Mouse (Mus musculus) kidney, postnatal 0 days (tissue): ENCODE results near the gene Olfr155. TPM values are rescaled to one million over a fixed set of nuclear protein-coding genes. Genes with fewer than 3 reads are reported as not detected.

Experiments
- ATAC-seq: fragments of 200-750 bp; cut with Nextera tagmentation; replicated peaks from 2 replicates; pipeline ENCODE4 v1.8.0; 2017; ENCODE audit warnings: low read depth, moderate number of reproducible peaks, moderate TSS enrichment, moderate library complexity; ENCODE audit not compliant: low FRiP score
- DNase-seq: peaks from one replicate; pipeline ENCODE4 v3.0.0-alpha.2; 2016; ENCODE audit warnings: low spot score
- H3K27ac ChIP-seq: fragments of 300-500 bp; sonication (generic); 2 replicates; pipeline ENCODE4 v1.5.1; 2014; ENCODE audit warnings: mild to moderate bottlenecking
- H3K27me3 ChIP-seq: fragments of 300-500 bp; sonication (generic); 2 replicates; pipeline ENCODE4 v1.6.1; 2014; ENCODE audit warnings: low read length, mixed read lengths; ENCODE audit not compliant: insufficient read depth
- H3K36me3 ChIP-seq: fragments of 300-500 bp; sonication (generic); 2 replicates; pipeline ENCODE4 v1.6.1; 2014; ENCODE audit warnings: low read length, mixed read lengths; ENCODE audit not compliant: insufficient read depth
- H3K4me1 ChIP-seq: fragments of 300-500 bp; sonication (generic); replicated peaks from 2 replicates; pipeline ENCODE4 v1.6.1; 2014; ENCODE audit warnings: antibody characterized with exemption, low read length, mixed read lengths; ENCODE audit not compliant: insufficient read depth
- H3K4me2 ChIP-seq: fragments of 300-500 bp; sonication (generic); 2 replicates; pipeline ENCODE4 v1.6.1; 2014; ENCODE audit warnings: mild to moderate bottlenecking, low read length, moderate library complexity, mixed read lengths
- H3K4me3 ChIP-seq: fragments of 300-500 bp; sonication (generic); replicated peaks from 2 replicates; pipeline ENCODE4 v1.5.1; 2014; ENCODE audit warnings: low read depth, low read length
- H3K9ac ChIP-seq: fragments of 300-500 bp; sonication (generic); 2 replicates; pipeline ENCODE4 v1.6.1; 2014; ENCODE audit warnings: low read depth, low read length
- H3K9me3 ChIP-seq: fragments of 300-500 bp; sonication (generic); replicated peaks from 2 replicates; pipeline ENCODE4 v1.6.1; 2016; ENCODE audit warnings: low read length, inconsistent platforms, mixed read lengths
- CTCF ChIP-seq: IDR thresholded peaks from 2 replicates; pipeline ENCODE4 v1.5.1; 2016; ENCODE audit warnings: antibody characterized with exemption, low read depth, mild to moderate bottlenecking, moderate library complexity
- WGBS: fragments of 180-500 bp; shearing (Covaris S2); extraction: QIAGEN DNeasy Blood & Tissue Kit; methylation state at CpG from one replicate; pipeline ENCODE4 v1.1.7; 2014; 5-methylcytosine and 5-hydroxymethylcytosine counted together
- polyA plus RNA-seq: library from polyadenylated mRNA; unstranded; fragments of >200 nt; fragmentation: Nextera tagmentation; extraction: Ambion mirVana; gene quantifications from 2 replicates; pipeline ENCODE4 v1.2.1, GENCODE M21; 2015

Olfr155 gene
- polyA plus RNA-seq, 1 experiment from 2014 or later = not detected

DNA sequence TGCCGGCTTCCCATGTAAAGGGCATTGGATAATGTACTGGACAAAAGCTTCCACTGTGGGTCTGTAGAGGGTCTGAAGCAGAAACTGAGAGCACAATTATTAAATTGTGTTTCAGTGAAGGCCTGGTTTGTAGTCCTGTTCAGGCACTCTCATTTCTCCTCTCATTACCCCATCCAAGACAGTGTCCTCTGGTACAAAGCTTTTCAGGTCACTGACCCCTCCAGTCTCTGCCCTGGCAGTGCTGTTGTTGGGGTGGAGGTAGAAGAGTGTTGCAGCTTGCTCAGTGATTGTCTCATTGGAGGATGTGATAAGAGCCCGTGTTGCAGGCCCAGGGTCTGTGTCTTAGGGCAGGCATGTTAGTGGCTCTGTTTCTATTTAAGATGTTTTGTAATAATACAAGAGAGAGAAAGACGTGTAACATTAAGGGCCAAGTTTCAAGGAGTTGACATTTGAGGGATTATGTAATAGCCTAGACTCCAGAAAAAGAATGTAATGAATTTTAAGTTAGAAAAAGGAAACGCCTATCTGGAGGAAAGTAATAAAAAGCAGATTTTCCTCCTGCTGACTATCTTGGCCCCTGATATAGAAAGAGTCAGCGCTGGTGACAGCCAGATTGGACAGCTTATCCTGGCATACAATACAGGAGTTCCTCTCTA lies 26.9 kb downstream of the Olfr155 start:
- no peak overlapping the region for H3K27ac ChIP-seq
- no peak for ATAC-seq
- DNase-seq = peak; percentile 50

DNA sequence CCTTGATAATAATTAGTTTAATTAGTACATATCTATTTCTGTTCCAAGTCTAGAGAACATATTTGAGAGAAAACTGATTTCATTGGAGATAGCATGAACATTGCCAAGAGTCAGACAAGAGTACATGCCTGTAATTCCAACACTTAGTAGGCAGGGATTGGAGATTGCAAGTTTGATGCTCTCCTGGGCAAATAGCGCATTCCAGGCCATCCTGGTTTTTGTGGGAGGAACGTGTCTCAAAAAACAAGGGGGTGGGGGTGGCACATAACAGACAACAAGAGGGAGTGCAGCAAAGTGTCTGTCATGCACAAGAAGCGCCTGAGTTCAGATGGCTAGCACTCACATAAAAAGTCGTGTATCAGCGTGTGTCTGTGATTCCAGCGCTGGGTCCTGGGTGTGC lies 28.2 kb downstream of the Olfr155 start:
- no peak overlapping the region for H3K4me2 ChIP-seq
- 0 out of 2 replicates have a peak, but pooled peaks cover 10% of the 10 kb centered on the region for H3K4me1 ChIP-seq
- DNase-seq = no peak
- H3K27me3 ChIP-seq = no peaks in the 10 kb centered on the region
- H3K36me3 ChIP-seq = no peaks in the 10 kb centered on the region
- TF ChIP-seq CTCF = no peak
- no peak for ATAC-seq
- no peak overlapping the region for H3K9ac ChIP-seq
- no peak overlapping the region for H3K4me3 ChIP-seq
- 77% methylated on average over 6 of the region's 6 CpGs for WGBS
- H3K27ac ChIP-seq = no peak overlapping the region
- H3K9me3 ChIP-seq = no peaks in the 10 kb centered on the region

More for the DNA sequence above, 26.9 kb downstream of the Olfr155 start:
- Histone ChIP-seq H3K27me3 (no peaks in the 10 kb centered on the region), H3K4me1 (0 out of 2 replicates have a peak, but pooled peaks cover 6% of the 10 kb centered on the region), H3K9me3 (no peaks in the 10 kb centered on the region), H3K4me3 (no peak overlapping the region), H3K36me3 (no peaks in the 10 kb centered on the region), H3K9ac (no peak overlapping the region), H3K4me2 (no peak overlapping the region)
- TF ChIP-seq CTCF = no peak
- 56% methylated on average over 5 of the region's 5 CpGs for WGBS

DNA sequence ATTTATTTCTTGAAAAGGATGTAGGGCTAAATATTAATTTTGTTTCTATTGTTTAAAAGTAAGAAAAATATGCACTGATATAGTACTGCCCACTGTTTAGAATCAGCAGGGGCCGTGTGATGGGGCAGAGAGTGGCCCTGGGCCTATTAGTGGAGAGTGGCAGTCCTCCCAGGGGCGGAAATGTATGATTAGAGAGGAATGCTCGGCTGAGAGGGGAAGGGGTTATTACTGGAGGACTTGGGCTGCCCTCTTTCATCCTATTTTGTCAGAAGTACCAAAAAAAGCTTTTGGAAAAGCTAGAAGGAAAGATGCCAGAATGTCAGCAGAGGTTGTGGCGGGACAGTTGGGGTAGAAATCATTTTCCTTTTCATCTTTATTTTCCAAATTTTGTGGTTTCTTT lies 32.8 kb downstream of the Olfr155 start:
- ATAC-seq (no peak), DNase-seq (peak; percentile 44)
- Histone ChIP-seq H3K9me3 (no peaks in the 10 kb centered on the region), H3K9ac (no peak overlapping the region), H3K4me3 (no peak overlapping the region), H3K4me1 (0 out of 2 replicates have a peak, but pooled peaks cover 7% of the 10 kb centered on the region), H3K27ac (no peak overlapping the region), H3K27me3 (no peaks in the 10 kb centered on the region), H3K4me2 (no peak overlapping the region), H3K36me3 (no peaks in the 10 kb centered on the region)
- WGBS = 40% methylated on average over 4 of the region's 4 CpGs
- no peak for TF ChIP-seq CTCF

DNA sequence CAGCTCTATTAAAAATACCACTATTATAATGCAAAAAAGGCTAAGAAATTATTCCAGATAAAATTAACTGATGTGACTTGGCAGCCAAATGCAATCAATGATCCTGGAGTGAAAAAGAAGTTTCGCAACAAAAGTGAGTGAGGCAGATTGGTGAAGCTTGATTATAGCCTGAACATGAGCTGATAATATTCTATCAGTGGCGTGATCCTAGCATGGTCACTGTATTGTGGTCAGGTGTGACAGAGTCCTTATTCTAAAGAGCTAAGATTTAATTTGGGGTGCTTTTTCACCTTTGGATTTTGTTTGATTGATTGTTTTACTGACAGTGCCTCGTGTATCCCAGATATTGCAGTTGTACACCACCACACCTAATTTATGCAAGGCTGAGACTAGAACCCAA lies 39.9 kb downstream of the Olfr155 start:
- no peak overlapping the region for H3K27ac ChIP-seq
- 84% methylated on average over 3 of the region's 3 CpGs for WGBS
- H3K4me1 ChIP-seq = no peaks in the 10 kb centered on the region
- no peaks in the 10 kb centered on the region for H3K27me3 ChIP-seq
- no peak for TF ChIP-seq CTCF
- no peak overlapping the region for H3K9ac ChIP-seq
- ATAC-seq (no peak), DNase-seq (no peak)
- no peak overlapping the region for H3K4me3 ChIP-seq
- no peaks in the 10 kb centered on the region for H3K9me3 ChIP-seq
- no peaks in the 10 kb centered on the region for H3K36me3 ChIP-seq
- no peak overlapping the region for H3K4me2 ChIP-seq

DNA sequence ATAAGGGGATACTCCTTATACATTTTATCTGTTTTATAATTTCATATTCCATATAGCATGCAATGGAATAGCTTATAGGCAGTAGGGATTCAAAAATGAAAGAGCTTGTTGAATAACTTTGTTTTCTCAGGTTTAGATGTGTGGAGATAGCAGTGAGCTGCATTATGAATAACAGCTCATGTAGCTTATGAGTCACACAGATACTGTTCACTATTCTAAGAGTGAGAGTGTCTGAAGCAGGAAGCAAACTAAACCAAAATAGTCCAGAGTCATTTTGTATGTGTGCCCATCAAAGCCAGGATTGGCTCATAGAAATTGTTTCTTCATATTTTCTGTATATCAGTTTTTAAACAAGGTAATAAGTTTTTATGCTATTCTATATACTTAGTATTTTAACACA lies 45.8 kb downstream of the Olfr155 start:
- H3K4me1 ChIP-seq = no peaks in the 10 kb centered on the region
- no peak for DNase-seq
- no peak overlapping the region for H3K27ac ChIP-seq
- no peaks in the 10 kb centered on the region for H3K27me3 ChIP-seq
- no peak for ATAC-seq
- peaks cover 5% of the 10 kb centered on the region; the same call in 1 of the 2 replicates for H3K36me3 ChIP-seq
- no peak overlapping the region for H3K4me3 ChIP-seq
- no peak overlapping the region for H3K4me2 ChIP-seq
- H3K9me3 ChIP-seq = no peaks in the 10 kb centered on the region
- no peak overlapping the region for H3K9ac ChIP-seq
- TF ChIP-seq CTCF = no peak

DNA sequence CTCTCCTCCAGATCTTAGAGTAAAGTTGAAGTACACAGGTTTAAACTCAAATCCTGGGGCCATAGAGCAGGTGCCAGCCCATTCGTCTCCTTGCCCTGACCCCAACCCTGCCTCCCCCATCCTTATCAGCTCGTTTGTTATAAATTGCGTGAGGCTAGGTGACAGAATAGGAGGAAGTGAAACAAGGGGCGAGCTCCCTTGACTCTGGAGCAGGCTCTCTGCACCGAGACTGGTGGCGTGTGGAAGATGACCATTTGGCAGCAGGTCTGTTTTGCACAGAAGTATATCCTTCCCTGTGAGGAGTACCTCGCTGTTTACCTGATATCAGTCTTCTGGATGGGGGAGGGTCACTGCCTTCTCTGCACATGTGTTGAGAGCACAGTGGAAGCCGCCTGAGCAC lies 47.8 kb downstream of the Olfr155 start:
- TF ChIP-seq CTCF = no peak
- no peaks in the 10 kb centered on the region for H3K4me1 ChIP-seq
- H3K4me2 ChIP-seq = no peak overlapping the region
- H3K4me3 ChIP-seq = no peak overlapping the region
- H3K36me3 ChIP-seq = peaks cover 9% of the 10 kb centered on the region; the same call in 1 of the 2 replicates
- ATAC-seq = no peak
- no peaks in the 10 kb centered on the region for H3K27me3 ChIP-seq
- no peak overlapping the region for H3K27ac ChIP-seq
- H3K9ac ChIP-seq = no peak overlapping the region
- WGBS = 35% methylated on average over 8 of the region's 8 CpGs
- no peaks in the 10 kb centered on the region for H3K9me3 ChIP-seq
- DNase-seq = no peak

DNA sequence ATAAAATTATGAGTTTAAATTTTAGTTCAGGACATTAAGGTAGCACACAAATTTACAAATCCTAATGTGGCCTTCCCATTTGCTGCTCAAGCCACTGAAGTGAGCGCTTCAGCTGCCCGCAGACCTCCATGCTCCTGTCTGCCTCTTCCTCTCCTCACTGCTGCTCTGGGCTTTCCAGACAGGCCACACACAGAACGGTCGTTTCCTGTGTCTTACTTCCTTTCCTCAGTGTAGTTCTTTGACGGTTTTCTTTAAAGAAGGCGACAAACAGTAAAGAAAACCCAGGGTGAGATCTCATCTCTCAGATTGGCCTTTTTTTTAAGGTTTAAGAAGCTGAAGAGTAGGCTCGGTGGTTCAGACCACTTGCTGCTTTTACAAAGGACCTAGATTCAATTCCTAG lies 52.3 kb downstream of the Olfr155 start:
- H3K4me2 ChIP-seq = no peak overlapping the region
- H3K9me3 ChIP-seq = no peaks in the 10 kb centered on the region
- DNase-seq (no peak), ATAC-seq (no peak)
- no peak for TF ChIP-seq CTCF
- no peak overlapping the region for H3K4me3 ChIP-seq
- no peak overlapping the region for H3K27ac ChIP-seq
- WGBS = 69% methylated on average over 7 of the region's 7 CpGs
- H3K27me3 ChIP-seq = no peaks in the 10 kb centered on the region
- H3K9ac ChIP-seq = no peak overlapping the region
- H3K4me1 ChIP-seq = no peaks in the 10 kb centered on the region
- H3K36me3 ChIP-seq = peaks cover 9% of the 10 kb centered on the region; the same call in 1 of the 2 replicates
